Mouse (Mus musculus): ENCODE data around the gene Gapvd1. TPM values are rescaled to one million over a fixed set of nuclear protein-coding genes. Genes with fewer than 3 reads are reported as not detected.

The Gapvd1 gene
- total RNA-seq, 2 experiments from 2014 or later, result 96.5 to 102 TPM

GRCm38 (mm10) chr2:34669203-34669746, 85.8 kb downstream of the Gapvd1 start:
- no peak for DNase-seq (ENCODE audit: low spot score in 2 of 2)
- Histone ChIP-seq H3K27ac (peak overlapping the region; percentile 81), H3K4me3 (no peak overlapping the region)
- no peak for TF ChIP-seq CTCF (conservative IDR thresholded peaks at IDR 0.05)

GRCm38 (mm10) chr2:34668440-34669191, 86.4 kb downstream of the Gapvd1 start:
- TF ChIP-seq CTCF (conservative IDR thresholded peaks at IDR 0.05), result no peak
- DNase-seq (ENCODE audit: low spot score in 2 of 2), result peak; percentile 30 to 38
- peak overlapping the region; percentile 81 for H3K27ac ChIP-seq
- H3K4me3 ChIP-seq, result no peak overlapping the region

- no peak overlapping the region for H3K4me3 ChIP-seq
- no peak overlapping the region for H3K27ac ChIP-seq
- DNase-seq (ENCODE audit: low spot score in 2 of 2), result no peak
- no peak for TF ChIP-seq CTCF (conservative IDR thresholded peaks at IDR 0.05)
These were observed 87.2 kb downstream of the Gapvd1 start for GRCm38 (mm10) chr2:34667820-34668219.

- Histone ChIP-seq H3K27ac (no peak overlapping the region), H3K4me3 (no peak overlapping the region)
- DNase-seq (ENCODE audit: low spot score in 2 of 2), result no peak
- TF ChIP-seq CTCF (conservative IDR thresholded peaks at IDR 0.05), result no peak
These were observed 107.6 kb downstream of the Gapvd1 start for GRCm38 (mm10) chr2:34647410-34647809.

- DNase-seq (ENCODE audit: low spot score in 2 of 2), result no peak
- Histone ChIP-seq H3K4me3 (peak overlapping the region; percentile 39; the same call in 1 of the 2 replicates), H3K27ac (no peak overlapping the region)
- TF ChIP-seq CTCF (conservative IDR thresholded peaks at IDR 0.05), result no peak
These were observed 108.5 kb downstream of the Gapvd1 start for GRCm38 (mm10) chr2:34646541-34646865.

- H3K27ac ChIP-seq, result no peak overlapping the region
- TF ChIP-seq CTCF (conservative IDR thresholded peaks at IDR 0.05), result no peak
- H3K4me3 ChIP-seq, result peak overlapping the region; percentile 39
- peak; percentile 19 to 32 for DNase-seq (ENCODE audit: low spot score in 2 of 2)
These were observed 109.0 kb downstream of the Gapvd1 start for GRCm38 (mm10) chr2:34645851-34646540.

- DNase-seq (ENCODE audit: low spot score in 2 of 2), result no peak
- Histone ChIP-seq H3K27ac (no peak overlapping the region), H3K4me3 (no peak overlapping the region)
- peak; percentile 69 for TF ChIP-seq CTCF (conservative IDR thresholded peaks at IDR 0.05)
These were observed 110.2 kb downstream of the Gapvd1 start for GRCm38 (mm10) chr2:34644571-34645526.

GRCm38 (mm10) chr2:34642351-34642750, 112.7 kb downstream of the Gapvd1 start:
- no peak overlapping the region for H3K4me3 ChIP-seq
- DNase-seq (ENCODE audit: low spot score in 2 of 2), result no peak
- peak; percentile 70 for TF ChIP-seq CTCF (conservative IDR thresholded peaks at IDR 0.05)
- H3K27ac ChIP-seq, result no peak overlapping the region

GRCm38 (mm10) chr2:34639725-34640124, 115.3 kb downstream of the Gapvd1 start:
- no peak overlapping the region for H3K4me3 ChIP-seq
- no peak for TF ChIP-seq CTCF (conservative IDR thresholded peaks at IDR 0.05)
- no peak overlapping the region for H3K27ac ChIP-seq
- DNase-seq (ENCODE audit: low spot score in 2 of 2), result no peak

- Histone ChIP-seq H3K4me3 (peak overlapping the region; percentile 53), H3K27ac (peak overlapping the region; percentile 21; the same call in 1 of the 2 replicates)
- DNase-seq (ENCODE audit: low spot score in 2 of 2), result peak; percentile 78 to 91
- TF ChIP-seq CTCF (conservative IDR thresholded peaks at IDR 0.05), result peak; percentile 88
These were observed 115.9 kb downstream of the Gapvd1 start for GRCm38 (mm10) chr2:34638955-34639650.

GRCm38 (mm10) chr2:34635249-34636165, 119.5 kb downstream of the Gapvd1 start:
- TF ChIP-seq CTCF (conservative IDR thresholded peaks at IDR 0.05), result no peak
- DNase-seq (ENCODE audit: low spot score in 2 of 2), result no peak
- Histone ChIP-seq H3K27ac (no peak overlapping the region), H3K4me3 (no peak overlapping the region)
